Mouse (Mus musculus) monocyte, adult 5-6 weeks (primary cell): Measurements from ENCODE around the gene Sirt4. TPM values are rescaled to one million over a fixed set of nuclear protein-coding genes. Genes with fewer than 3 reads are reported as not detected.
"Not testable (repeated sequence)": the region's sequence is repeated elsewhere in the genome, so short reads cannot be mapped to it uniquely, and the experiment has no call there.

Experiments
- ATAC-seq: fragments of 153-309, 156-312 bp; replicated peaks from 2 replicates; pipeline ENCODE4 v1.8.0; 2017; ENCODE audit warnings: mild to moderate bottlenecking; ENCODE audit not compliant: low TSS enrichment, insufficient number of reproducible peaks, severe bottlenecking, poor library complexity, low FRiP score
- total RNA-seq: library from RNA; stranded (forward); fragments of 200-1000, 200-491, 200-594 nt; gene quantifications from 3 replicates; pipeline ENCODE4 v1.2.3, GENCODE M21; 2017

Gene Sirt4
- total RNA-seq, 1 experiment from 2014 or later: 10.7 TPM

- ATAC-seq: no peak
Observed at GRCm38 (mm10) chr5:115449247-115449646, 35.3 kb downstream of the Sirt4 start.

DNA sequence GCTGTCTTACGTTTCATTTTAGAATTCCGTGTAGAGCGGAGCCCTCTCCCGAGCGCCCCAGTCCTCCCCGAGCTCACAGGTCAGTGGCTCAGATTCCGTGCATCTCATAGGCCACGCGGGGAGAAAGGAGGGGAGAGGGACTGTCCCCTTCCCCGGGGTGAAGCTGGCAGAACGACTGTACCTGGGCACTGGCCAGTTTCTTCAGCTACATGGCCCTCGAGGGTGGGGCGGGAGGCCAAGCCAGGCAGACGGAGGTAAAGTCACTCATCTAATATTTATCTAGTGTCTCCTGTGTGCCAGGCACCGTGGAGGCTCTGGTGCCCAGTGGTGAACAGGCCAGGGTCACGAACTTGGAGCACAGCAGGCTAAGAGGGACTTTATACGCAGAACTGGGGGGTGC is 37.4 kb downstream of the Sirt4 start:
- no peak for ATAC-seq

GRCm38 (mm10) chr5:115444130-115444529 is 40.4 kb downstream of the Sirt4 start:
- no peak for ATAC-seq

DNA sequence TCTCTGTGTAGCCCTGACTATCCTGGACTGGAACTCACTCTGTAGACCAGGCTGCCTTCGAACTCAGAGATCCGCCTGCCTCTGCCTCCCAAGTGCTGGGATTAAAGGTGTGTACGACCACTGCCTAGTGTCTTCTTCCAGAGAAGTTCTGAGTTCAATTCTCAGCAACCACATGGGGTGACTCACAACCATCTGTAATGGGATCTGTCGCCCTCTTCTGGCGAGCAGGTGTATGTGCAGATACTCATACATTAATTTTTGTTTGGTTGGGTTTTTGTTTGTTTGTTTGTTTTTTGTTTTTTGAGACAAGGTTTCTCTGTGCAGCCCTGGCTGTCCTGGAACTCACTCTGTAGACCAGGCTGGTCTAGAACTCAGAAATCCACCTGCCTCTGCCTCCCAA is 41.9 kb downstream of the Sirt4 start:
- ATAC-seq: not testable (repeated sequence)

GRCm38 (mm10) chr5:115441205-115441849 is 43.2 kb downstream of the Sirt4 start:
- peak; percentile 71; the same call in 1 of the 2 replicates for ATAC-seq

GRCm38 (mm10) chr5:115438667-115439066 is 45.9 kb downstream of the Sirt4 start:
- ATAC-seq: no peak

GRCm38 (mm10) chr5:115437945-115438315 is 46.6 kb downstream of the Sirt4 start:
- ATAC-seq: no peak

DNA sequence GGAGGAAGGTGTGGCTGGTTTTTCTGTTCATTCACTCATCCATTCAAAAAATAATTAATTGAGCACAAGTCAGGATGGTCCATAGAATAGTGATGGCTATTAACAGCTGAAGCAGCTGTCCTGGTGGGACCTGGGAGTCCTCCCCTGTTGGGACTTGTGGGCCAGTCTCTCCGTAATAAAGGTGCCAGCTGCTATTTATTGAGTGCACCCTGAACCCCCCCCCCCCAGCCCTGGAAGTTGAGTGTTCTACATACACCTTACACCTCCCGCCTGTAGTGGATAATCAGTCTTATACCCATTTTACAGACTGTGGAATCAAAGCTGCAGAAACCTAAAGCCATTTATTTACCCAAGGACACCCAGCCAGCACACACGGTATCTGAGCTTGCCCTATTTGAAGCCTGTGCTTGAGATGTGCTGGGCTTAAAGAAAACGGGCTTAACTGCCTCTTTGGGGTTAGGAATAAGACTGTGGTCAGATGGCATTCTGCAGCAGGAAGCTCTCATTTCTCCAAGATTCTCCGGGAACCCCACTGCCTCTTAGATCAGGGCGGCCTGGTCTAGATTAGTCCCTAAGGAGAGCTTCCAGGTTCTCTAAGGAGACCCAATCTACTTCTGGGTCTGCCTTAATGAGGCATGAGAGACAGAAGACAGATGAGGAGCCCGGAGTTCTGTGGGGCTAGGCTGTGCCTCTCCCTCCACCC is 47.1 kb downstream of the Sirt4 start:
- ATAC-seq: no peak

DNA sequence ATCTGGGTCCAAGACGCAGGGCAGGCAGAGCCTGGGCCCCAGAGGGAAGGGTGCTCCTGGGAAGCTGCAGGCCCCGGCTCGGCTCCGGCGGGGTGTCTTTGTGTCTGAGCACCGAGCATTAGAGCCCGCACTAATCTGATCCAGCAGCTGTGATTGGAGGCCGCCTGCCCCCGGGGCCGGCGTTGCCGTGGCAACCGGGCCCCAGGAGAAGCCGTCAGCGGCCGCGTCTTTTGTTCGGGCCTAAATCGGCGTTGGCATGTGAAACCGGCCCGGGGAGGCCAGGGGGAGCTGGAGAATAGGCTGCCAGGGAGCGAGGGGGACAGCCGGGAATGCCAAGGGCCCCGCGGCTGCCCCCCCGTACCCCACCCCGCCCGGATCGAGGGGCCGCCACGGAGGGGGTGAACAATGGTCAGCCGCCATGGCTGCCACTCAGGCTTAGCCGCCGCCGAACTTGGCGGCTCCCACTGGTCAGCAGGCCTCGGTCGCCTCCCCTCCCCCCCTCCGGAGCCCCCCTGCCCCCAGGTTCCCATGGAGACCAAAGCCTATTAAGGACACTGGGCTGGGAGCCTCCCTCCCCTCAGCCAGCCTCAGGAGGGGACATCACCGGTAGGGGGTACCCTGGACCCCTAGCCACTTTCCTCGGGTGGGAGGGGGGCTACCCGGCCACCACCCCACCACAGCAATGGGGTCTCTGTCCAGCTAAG is 48.0 kb downstream of the Sirt4 start:
- no peak for ATAC-seq

- no peak for ATAC-seq
Observed at GRCm38 (mm10) chr5:115435755-115436379, 48.7 kb downstream of the Sirt4 start.

DNA sequence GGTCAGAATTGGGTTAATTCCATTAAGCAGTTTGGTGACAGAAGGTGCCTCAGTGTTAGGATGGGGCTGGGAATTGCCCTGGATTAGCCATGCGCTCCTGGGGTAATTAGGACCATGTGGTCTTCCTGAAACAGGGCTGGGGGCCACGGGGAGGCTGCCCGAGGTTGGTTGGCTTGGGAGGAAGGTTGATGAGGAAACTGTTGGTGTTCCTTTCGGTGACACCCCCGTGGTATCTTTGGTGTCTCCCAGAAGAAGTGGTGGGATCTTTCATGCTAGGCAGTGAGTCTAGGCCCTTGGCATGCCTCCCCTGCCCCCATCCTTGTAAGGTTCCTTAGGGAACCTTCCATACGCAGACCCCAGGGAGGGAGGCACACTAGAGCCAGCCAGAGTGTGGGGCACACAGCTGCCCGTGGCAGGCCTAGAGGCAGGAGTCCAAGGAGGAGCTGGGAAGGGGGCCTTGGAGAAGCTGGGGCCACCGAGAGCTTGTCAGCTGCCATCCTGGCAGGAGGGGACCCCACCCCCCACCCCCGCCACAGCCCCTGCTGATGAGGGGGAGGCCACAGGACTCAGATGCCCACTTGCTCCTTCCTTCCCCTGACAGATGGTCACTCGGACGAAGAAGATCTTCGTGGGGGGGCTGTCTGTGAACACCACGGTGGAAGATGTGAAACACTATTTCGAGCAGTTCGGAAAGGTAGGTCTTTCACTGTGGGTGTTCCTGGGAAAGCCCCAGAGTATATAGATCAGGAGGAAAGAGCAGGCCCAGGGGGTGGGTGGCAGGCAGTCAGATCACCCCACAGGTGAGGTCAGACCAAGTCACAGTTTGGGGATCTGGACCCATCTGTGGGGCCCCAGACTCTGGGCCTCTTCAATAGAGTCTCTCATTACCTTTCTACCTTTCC is 49.4 kb downstream of the Sirt4 start:
- no peak for ATAC-seq

DNA sequence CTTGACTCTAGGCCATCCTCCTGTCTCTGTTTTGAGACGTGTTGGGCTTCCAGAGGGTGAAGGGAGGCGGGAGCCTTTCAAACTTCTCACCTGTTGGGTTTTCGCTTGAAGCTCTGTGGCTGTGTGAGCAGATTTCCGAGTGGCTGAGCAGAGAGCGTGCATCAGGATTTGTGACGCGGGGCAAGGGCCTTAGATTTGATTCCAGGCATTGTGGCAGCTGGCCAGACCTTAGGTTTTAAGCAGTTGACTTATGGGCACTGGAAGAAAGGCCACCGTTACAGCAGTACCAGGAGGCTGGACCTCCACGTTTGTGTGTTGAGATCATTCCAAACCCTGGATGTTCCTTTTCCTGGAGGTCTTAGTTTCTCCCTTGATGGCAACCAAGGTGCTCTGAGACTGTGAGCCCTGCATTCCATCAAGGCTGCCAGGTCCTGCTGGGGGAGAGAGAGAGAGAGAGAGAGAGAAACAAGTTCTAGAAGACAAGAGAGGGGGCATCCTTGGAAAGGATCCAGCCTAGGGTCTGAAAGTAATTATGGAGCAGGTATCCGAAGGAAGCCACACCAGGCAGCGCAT is 50.2 kb downstream of the Sirt4 start:
- ATAC-seq: no peak

- no peak for ATAC-seq
Observed at GRCm38 (mm10) chr5:115433191-115433590, 51.3 kb downstream of the Sirt4 start.

DNA sequence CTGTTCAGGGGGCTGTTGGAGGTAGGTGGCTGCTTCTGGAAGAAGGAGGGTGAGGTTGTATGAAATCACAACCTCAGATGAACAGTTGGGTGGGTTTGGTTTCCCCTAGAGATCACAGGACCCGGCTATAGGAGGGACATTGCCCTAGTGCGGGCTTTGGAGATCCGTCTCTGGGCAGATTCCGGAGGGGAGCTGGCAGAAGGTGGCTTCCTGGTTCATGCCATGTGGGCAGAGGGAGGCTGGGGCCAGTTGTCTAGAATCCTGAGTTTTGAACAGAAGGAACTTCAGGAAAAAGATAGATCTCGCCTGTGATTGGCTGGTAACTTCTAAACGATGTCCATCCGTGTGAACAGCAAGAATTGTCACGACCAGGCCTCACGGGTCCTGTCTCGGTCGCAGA is 52.1 kb downstream of the Sirt4 start:
- no peak for ATAC-seq

DNA sequence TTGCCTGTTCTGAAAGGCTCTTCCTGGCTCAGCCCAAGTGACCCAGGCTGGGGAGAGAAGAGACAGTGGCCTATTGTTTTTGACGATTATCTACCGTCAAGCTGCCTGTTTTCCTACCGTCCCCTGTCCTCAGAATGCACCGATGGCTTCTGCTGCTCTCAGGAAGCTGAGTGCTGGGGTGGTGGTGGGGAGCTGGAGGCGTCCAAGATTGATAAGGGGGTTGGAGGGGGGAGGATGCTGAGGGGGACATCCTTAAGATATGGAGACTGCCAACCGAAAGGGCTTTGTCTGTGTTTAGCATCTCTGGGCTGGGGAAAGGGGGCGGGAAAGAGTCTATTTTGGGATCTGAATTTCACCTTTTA is 52.6 kb downstream of the Sirt4 start:
- no peak for ATAC-seq

DNA sequence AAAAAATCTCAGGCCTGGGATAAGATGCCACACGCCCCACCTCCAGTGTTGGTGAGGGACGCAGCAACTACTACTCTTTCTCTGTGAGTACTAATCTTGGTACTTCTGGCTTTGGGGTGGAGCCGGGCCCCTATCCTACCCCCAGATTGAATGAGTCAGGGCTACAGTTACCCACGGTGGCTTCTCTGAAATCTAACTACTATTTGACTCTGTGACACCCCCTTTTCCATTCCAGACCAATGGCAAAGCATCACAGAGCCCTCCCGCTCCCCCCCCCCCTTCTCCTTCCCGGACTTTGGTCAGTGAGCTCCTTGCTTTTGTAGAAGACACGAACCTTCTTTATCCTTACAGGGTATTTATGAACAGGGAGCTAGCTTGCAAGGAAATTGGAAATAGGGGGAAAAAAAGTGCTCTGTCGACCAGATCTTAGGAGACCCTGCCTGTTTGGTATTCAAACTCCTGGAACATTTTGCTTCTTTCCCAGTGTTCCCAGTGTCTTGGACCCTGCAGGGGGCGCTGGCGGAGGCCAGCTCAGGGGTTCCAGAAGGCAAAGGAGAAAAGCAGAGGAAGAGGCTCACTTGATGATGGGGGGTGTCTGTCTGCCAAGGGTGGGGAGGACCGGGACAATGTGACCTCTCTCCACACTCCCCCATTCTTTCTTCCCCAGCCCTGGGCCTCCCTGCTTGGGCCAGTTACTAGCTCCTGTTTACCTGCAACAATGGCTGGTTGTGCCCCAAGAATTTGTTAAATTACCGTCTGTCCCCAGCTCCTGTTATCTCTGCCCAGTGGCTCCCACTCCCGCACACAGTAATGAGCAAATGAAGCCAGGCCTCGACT is 53.2 kb downstream of the Sirt4 start:
- no peak for ATAC-seq

GRCm38 (mm10) chr5:115430187-115430960 is 54.2 kb downstream of the Sirt4 start:
- no peak for ATAC-seq
